Mouse (Mus musculus) embryonic facial prominence, embryonic 10.5 days (tissue): ENCODE results near the gene Zfp408. TPM values are rescaled to one million over a fixed set of nuclear protein-coding genes. Genes with fewer than 3 reads are reported as not detected.

ENCODE experiments used
- DNase-seq: peaks from one replicate; pipeline ENCODE4 v3.0.0-alpha.2; 2017; ENCODE audit warnings: low spot score
- H3K27ac ChIP-seq: fragments of 300-500 bp; sonication (generic); replicated peaks from 2 replicates; pipeline ENCODE4 v1.5.1; 2016; ENCODE audit warnings: mild to moderate bottlenecking
- H3K27me3 ChIP-seq: fragments of 300-500 bp; sonication (generic); replicated peaks from 2 replicates; pipeline ENCODE4 v1.6.1; 2016; ENCODE audit warnings: low read depth, mild to moderate bottlenecking; ENCODE audit not compliant: poor library complexity, severe bottlenecking
- H3K36me3 ChIP-seq: fragments of 300-500 bp; sonication (generic); replicated peaks from 2 replicates; pipeline ENCODE4 v1.6.1; 2016; ENCODE audit warnings: mild to moderate bottlenecking, moderate library complexity
- H3K4me1 ChIP-seq: fragments of 300-500 bp; sonication (generic); 2 replicates; pipeline ENCODE4 v1.6.1; 2016
- H3K4me3 ChIP-seq: fragments of 300-500 bp; sonication (generic); 2 replicates; pipeline ENCODE4 v1.5.1; 2016; ENCODE audit warnings: mild to moderate bottlenecking, moderate library complexity
- H3K9me3 ChIP-seq: fragments of 300-500 bp; sonication (generic); 2 replicates; pipeline ENCODE4 v1.6.1; 2016; ENCODE audit warnings: mild to moderate bottlenecking
- WGBS: fragments of 180-500 bp; shearing (Covaris S2); methylation state at CpG from one replicate; pipeline ENCODE4 v1.1.7; 2016; 5-methylcytosine and 5-hydroxymethylcytosine counted together
- polyA plus RNA-seq: library from polyadenylated mRNA; unstranded; fragments of >200 nt; fragmentation: Nextera tagmentation; extraction: Ambion mirVana; gene quantifications from 2 replicates; pipeline ENCODE4 v1.2.1, GENCODE M21; 2016

The Zfp408 gene
- 11.0 and 11.5 TPM in 2 replicates for polyA plus RNA-seq

DNA sequence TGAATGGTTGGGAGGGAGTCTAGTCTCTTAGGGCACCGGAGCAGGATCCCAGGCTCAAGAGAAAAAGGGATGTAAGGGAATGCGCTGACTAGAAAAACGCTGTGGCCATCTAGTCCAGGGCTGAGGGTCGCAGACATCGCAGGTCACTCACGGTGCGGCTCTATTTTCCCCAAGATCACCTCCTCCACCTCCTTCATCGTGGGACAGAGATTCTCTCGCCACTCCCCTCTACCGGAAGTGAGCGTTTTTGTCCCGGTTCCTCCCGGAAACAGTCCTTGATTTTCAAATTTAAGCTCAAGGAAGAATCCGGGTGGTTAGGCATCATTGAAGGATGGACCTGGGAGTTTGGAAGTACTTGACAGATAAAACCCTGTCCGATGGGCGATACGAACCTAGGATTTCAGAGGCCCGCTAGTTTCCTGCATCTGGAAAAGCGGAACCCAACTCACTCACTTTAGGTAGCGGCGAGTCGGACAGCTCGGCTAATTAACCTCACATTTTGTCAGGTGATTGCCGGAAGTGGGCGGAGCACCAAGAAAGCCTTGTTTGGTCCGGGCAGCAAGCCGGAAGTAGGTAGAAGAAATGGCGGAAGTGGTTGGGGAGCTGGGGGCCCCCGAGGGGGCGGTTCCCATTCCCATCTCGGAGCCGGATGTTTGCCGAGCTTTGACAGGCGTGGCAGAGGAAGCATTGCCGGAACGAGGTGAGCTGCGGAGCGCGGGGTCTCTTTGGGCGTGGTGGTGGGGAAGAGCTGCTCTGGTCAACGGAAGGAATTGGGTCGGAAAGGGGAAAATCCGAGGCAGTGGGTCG is at the start of gene Zfp408, which contains the start of gene Arhgap1:
Gene Zfp408, minus strand, starts transcription at position 239 of the 807 bp plus-strand sequence.
Gene Arhgap1, plus strand, starts transcription at position 308 of the 807 bp plus-strand sequence.
- under 1% methylated on average over 44 of the region's 44 CpGs for WGBS
- Histone ChIP-seq H3K27me3 (no peaks in the 10 kb centered on the region), H3K4me1 (peaks cover 16% of the 10 kb centered on the region), H3K36me3 (peaks cover 59% of the 10 kb centered on the region), H3K27ac (peak within 1 kb of the TSS; percentile 91), H3K9me3 (no peaks in the 10 kb centered on the region), H3K4me3 (peak within 1 kb of the TSS; percentile 96)
- DNase-seq = peak; percentile 98

DNA sequence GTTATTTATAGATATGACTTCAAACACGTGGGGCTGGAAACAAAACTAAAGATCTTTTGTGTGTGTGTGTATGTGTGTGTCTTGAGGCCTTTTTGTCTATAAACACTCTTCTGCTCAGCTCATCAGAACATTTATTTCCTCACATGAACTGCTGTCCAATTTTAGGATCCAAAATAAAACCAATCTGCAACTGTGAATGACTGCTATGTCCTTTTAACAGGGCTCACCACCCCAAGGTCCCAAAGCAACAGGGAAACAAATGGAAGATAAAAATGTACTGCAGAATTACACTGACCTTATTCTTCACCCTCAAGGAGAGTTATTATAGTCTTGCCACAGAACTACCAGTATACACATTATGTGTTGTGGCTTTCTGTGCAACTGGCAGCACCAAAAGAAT is 49.6 kb upstream of the Zfp408 start:
- no peaks in the 10 kb centered on the region for H3K9me3 ChIP-seq
- WGBS = 79% methylated on average over 1 of the region's 1 CpGs
- H3K4me3 ChIP-seq = no peak overlapping the region
- H3K27ac ChIP-seq = no peak overlapping the region
- no peak for DNase-seq
- no peaks in the 10 kb centered on the region for H3K4me1 ChIP-seq
- H3K27me3 ChIP-seq = no peaks in the 10 kb centered on the region
- H3K36me3 ChIP-seq = peaks cover 10% of the 10 kb centered on the region

DNA sequence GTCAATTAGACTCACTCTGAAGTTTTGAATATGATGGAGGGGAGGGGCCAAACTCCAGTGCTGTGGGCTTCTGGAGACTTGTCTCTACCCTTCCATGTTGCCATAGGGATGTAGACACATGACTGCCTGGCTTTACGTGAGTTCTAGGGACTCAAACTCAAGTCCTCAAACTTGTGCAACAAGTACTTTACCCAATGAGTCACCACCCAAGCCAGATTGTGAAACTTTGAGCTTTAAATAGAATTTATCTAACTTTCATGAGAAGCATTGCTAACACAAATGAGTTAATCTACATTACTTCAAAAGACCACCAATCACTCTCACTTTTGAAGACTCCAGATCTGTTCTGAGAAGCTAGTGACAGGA is 46.6 kb upstream of the Zfp408 start:
- no peaks in the 10 kb centered on the region for H3K27me3 ChIP-seq
- no peak overlapping the region for H3K27ac ChIP-seq
- H3K4me1 ChIP-seq = no peaks in the 10 kb centered on the region
- no peak for DNase-seq
- no peaks in the 10 kb centered on the region for H3K9me3 ChIP-seq
- H3K4me3 ChIP-seq = no peak overlapping the region
- 90% methylated on average over 1 of the region's 1 CpGs for WGBS
- peaks cover 29% of the 10 kb centered on the region for H3K36me3 ChIP-seq

DNA sequence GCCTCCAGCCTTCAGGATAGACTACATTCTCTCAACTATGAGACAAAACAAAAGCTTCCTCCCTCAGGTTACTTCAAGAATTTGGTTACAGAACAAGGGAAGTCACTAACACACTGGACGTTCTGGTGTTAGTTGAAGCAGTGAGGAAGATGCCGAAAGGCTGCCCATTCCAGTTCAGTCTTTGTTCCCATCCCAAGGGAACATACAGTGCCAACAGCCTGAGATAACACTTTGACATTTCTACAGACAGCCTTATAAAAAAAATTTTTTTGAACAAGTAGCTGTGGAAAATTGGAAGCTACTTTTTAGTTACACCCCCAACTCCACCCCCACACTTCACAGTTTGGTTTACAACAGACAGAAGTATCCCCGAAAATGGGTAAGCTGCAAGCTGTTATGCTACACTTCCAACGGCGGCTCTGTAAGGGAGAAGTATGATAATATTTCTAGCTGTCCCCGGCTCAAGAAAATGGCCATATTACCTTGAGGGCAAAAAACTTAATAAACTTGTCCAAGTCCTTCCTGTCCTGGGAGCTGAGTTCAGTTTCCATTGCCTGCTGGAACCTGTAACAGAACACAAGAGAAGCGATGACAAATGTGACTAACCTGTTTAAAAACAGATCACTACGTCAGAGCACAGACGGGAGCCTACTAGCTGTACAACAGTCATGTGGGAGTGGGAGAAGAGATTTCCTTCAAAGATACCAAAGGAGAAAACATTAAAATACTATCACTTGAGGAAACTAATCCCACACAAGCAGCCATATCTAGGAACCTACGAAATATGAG is 46.0 kb upstream of the Zfp408 start:
- no peaks in the 10 kb centered on the region for H3K27me3 ChIP-seq
- H3K36me3 ChIP-seq = peaks cover 32% of the 10 kb centered on the region
- H3K27ac ChIP-seq = no peak overlapping the region
- no peaks in the 10 kb centered on the region for H3K4me1 ChIP-seq
- H3K9me3 ChIP-seq = no peaks in the 10 kb centered on the region
- 91% methylated on average over 10 of the region's 10 CpGs for WGBS
- no peak for DNase-seq
- no peak overlapping the region for H3K4me3 ChIP-seq

DNA sequence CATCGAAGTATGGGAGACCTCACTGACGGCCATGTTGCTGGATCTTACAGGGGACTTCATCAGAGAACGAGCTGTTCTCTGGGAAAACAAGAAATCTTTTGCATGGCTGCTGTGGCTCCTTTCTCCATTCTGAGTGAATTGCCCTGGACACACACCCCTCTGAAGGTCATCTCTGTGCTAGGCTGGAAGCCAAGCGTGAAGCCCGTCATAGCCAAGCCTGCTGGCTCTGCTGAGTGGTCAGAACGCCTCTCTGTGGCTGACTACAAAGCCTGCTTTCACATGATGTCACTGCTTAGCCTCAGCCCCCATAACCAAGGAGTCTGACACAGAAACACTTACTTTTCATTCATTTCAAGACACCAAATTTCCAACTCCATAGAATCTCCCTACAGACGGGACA is 39.9 kb upstream of the Zfp408 start:
- no peaks in the 10 kb centered on the region for H3K4me1 ChIP-seq
- 80% methylated on average over 7 of the region's 7 CpGs for WGBS
- no peak overlapping the region for H3K27ac ChIP-seq
- no peaks in the 10 kb centered on the region for H3K9me3 ChIP-seq
- H3K27me3 ChIP-seq = no peaks in the 10 kb centered on the region
- H3K36me3 ChIP-seq = peaks cover 69% of the 10 kb centered on the region
- H3K4me3 ChIP-seq = no peak overlapping the region
- DNase-seq = no peak

DNA sequence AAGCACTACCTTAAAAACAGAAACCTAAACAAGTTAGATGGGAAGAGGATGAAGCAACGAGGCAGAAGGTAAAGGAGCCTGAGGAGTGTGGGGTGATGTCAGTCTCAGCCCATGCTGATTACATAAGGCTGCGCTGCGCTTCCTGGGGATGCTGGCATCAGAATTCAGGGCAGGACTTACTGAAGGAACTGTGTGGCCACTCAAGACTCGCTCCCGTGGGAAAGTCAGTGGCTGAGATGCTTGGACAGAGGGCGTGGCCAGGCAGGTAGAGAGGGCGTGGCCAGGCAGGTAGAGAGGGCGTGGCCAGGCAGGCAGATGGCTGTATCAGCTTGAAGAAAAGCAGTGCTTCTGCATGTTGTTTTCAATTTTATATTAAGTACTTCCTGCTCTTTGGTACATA is 34.3 kb upstream of the Zfp408 start:
- Histone ChIP-seq H3K4me1 (no peaks in the 10 kb centered on the region), H3K27me3 (no peaks in the 10 kb centered on the region), H3K9me3 (no peaks in the 10 kb centered on the region), H3K4me3 (no peak overlapping the region), H3K27ac (no peak overlapping the region), H3K36me3 (peaks cover 82% of the 10 kb centered on the region)
- 81% methylated on average over 8 of the region's 8 CpGs for WGBS
- DNase-seq = no peak

DNA sequence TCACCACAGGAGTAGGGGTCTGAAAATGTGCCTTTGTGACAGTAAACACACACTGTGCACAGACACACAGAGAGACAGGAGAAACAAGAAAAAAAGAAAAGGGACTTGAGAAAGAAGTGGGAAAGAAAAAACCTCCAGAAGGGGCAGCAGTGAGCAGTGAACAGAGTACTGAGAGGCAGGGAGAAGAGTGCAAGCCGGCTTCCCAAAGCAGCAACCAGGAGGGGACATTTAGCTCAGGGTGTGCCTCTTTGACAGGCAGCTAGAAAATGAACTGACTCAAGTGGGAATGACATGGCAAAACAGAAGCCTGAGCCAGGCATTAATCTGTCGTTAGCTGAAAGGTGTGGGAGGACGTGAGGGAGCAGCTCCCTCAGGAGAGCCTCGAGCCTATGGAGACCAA is 33.3 kb upstream of the Zfp408 start:
- 68% methylated on average over 4 of the region's 4 CpGs for WGBS
- peak; percentile 31 for DNase-seq
- Histone ChIP-seq H3K27me3 (no peaks in the 10 kb centered on the region), H3K9me3 (no peaks in the 10 kb centered on the region), H3K4me3 (no peak overlapping the region), H3K27ac (no peak overlapping the region), H3K36me3 (peaks cover 84% of the 10 kb centered on the region), H3K4me1 (no peaks in the 10 kb centered on the region)

DNA sequence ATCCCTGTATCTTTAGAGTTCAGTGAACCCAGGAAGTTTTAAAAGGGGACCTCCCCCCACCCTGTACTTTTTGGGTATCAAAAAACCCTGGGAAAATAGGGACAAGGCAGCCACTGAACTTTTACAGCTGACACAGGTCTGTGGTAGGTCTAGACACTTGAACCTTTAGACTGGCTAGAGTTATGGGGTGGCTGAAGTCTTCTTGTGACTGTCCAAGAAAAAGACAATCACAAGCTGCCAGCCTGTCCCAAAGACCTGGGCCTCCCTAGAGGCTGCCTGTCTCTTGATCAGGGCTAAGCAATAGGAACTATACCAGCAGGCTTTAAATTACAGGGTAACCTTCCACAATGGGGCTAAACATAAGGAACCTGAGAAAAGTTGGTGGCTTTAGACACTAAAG is 27.4 kb upstream of the Zfp408 start:
- no peak overlapping the region for H3K4me3 ChIP-seq
- peaks cover 98% of the 10 kb centered on the region for H3K36me3 ChIP-seq
- H3K9me3 ChIP-seq = no peaks in the 10 kb centered on the region
- no peaks in the 10 kb centered on the region for H3K4me1 ChIP-seq
- H3K27me3 ChIP-seq = no peaks in the 10 kb centered on the region
- no peak overlapping the region for H3K27ac ChIP-seq
- DNase-seq = no peak

DNA sequence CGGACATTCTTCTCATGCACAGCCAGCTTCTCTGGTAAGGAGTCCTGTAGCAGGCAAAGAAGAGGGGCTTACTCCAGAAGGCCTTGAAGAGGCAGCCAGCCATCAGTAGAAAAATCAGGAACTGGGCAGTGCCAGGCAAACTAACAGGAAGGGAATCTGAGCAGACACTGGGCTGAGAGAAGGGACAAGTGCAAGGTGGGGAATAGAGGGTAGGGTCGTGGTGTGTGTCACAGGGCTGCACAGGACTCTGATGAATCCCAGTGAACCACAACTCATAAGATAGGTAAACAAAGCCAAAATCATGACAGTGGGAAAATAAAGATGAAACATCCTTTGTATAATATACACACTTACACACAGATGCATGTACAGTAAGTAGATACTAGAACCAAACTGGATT is 26.8 kb upstream of the Zfp408 start:
- Histone ChIP-seq H3K27ac (no peak overlapping the region), H3K27me3 (no peaks in the 10 kb centered on the region), H3K4me3 (no peak overlapping the region), H3K4me1 (no peaks in the 10 kb centered on the region), H3K9me3 (no peaks in the 10 kb centered on the region), H3K36me3 (peaks cover 98% of the 10 kb centered on the region)
- no peak for DNase-seq
- 88% methylated on average over 2 of the region's 2 CpGs for WGBS

DNA sequence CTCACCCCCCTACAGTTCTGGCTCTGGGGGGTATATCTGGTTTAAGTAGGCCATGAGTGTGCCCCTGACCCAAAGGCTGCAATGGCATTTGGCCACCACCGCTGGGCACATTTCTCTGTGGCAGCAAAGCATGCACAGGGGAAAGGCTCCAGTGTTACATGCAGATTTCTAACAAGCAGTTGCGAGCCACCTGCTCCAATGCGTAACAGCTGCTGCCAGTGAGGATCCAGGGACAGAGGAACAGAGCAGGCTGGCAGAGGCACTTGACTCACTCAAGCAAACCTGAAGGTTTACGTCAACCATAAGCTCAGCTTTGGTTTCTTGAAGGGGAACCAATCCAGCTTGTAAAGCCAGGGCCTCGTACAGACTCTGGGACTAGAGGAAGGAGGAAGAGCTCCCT is 25.3 kb upstream of the Zfp408 start:
- H3K4me3 ChIP-seq = no peak overlapping the region
- no peak overlapping the region for H3K27ac ChIP-seq
- WGBS = 94% methylated on average over 5 of the region's 5 CpGs
- H3K36me3 ChIP-seq = peaks cover 98% of the 10 kb centered on the region
- no peaks in the 10 kb centered on the region for H3K4me1 ChIP-seq
- DNase-seq = no peak
- no peaks in the 10 kb centered on the region for H3K9me3 ChIP-seq
- no peaks in the 10 kb centered on the region for H3K27me3 ChIP-seq

DNA sequence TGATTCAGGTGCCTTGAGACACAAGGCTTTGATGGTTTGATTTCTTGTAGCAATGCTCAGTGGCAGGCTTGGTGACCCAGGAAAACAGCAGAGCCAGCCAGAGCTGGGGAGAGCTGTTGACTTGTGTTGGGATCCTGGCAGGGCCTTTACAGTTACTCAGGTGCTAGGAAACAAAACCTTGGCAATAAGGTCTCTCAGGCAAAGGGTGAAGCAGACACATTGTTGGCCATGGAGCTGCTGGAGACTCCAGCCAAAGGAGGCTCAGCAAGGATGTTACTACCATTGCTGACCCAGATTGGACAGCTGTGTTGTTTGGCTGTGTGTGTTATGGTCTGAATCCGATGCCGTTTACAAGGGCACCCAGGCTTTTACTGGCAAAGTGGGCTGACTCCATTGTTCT is 24.0 kb upstream of the Zfp408 start:
- H3K27me3 ChIP-seq = no peaks in the 10 kb centered on the region
- peaks cover 98% of the 10 kb centered on the region for H3K36me3 ChIP-seq
- no peak for DNase-seq
- no peaks in the 10 kb centered on the region for H3K4me1 ChIP-seq
- 94% methylated on average over 2 of the region's 2 CpGs for WGBS
- H3K9me3 ChIP-seq = no peaks in the 10 kb centered on the region
- H3K27ac ChIP-seq = no peak overlapping the region
- H3K4me3 ChIP-seq = no peak overlapping the region

DNA sequence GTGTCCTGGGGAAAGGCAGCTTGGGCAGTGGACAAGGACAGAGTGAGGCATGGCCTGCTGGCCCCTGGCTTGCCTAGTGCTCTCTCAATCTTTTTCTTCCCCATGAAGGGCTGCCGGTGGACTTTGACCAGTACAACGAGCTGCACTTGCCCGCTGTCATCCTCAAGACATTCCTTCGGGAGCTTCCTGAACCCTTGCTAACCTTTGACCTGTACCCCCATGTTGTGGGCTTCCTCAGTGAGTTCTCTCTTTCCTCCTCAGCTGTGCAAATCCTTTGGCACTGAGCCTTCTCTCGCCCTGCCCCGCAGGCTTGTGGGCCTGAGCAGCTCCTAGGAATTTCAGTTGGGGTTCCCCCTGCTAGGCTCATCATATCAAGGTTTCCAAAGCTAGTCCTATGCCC is 20.4 kb upstream of the Zfp408 start:
- peaks cover 93% of the 10 kb centered on the region for H3K36me3 ChIP-seq

DNA sequence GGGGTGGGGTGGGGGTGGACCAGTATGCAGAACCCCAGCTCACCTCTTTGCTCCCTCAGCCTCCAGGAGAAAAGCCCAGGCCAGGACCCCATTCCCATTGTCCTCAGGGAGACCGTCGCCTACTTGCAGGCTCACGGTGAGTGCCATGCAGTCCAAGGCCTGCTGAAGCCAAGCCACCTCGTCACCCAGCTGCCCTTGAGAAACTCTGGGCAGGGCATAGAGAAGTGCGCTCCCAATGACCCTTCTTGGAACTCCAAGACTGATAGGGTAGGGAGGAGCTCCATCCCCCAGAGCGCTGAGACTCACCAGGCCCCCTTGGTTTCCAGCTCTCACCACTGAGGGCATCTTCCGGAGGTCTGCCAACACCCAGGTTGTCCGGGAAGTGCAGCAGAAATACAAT is 19.7 kb upstream of the Zfp408 start:
- Histone ChIP-seq H3K9me3 (no peaks in the 10 kb centered on the region), H3K4me1 (0 out of 2 replicates have a peak, but pooled peaks cover 2% of the 10 kb centered on the region), H3K27ac (no peak overlapping the region), H3K27me3 (no peaks in the 10 kb centered on the region), H3K4me3 (no peak overlapping the region), H3K36me3 (peaks cover 93% of the 10 kb centered on the region)
- WGBS = 89% methylated on average over 8 of the region's 8 CpGs
- DNase-seq = no peak

More for the DNA sequence above, 20.4 kb upstream of the Zfp408 start:
- H3K27ac ChIP-seq = no peak overlapping the region
- 0 out of 2 replicates have a peak, but pooled peaks cover 2% of the 10 kb centered on the region for H3K4me1 ChIP-seq
- no peak for DNase-seq
- H3K27me3 ChIP-seq = no peaks in the 10 kb centered on the region
- whole genome bisulfite sequencing = 89% methylated on average over 6 of the region's 6 CpGs
- no peak overlapping the region for H3K4me3 ChIP-seq
- no peaks in the 10 kb centered on the region for H3K9me3 ChIP-seq
